26 mouse cellular contexts compared by ENCODE assay signal in genomic region chr9:16307789-16308188, GRCm38 (mm10).
"Had no signal": no experiment of that assay in that cellular context is flagged by ENCODE, and none has a peak within 500 bp of the region (broad histone marks: within the 10 kb centered on the region; RNA-seq: fewer than 3 reads in every experiment).

No protein-coding gene starts in this region.

- H3K4me1 ChIP-seq: liver, embryonic 12.5 days; liver, embryonic 13.5 days; liver, embryonic 15.5 days; lung, embryonic 15.5 days had no signal

- DNase-seq: left cerebral cortex, postnatal 4 days; liver; liver, embryonic 13.5 days; liver, postnatal 0 days; lung, adult 18-20 months; lung, embryonic 14.5 days; lung, postnatal 10 days; lung, postnatal 14 days; lung, postnatal 36 days; lung, postnatal 4 days; midbrain, embryonic 14.5 days had no signal

- H3K36me3 ChIP-seq: limb, embryonic 10.5 days; limb, embryonic 12.5 days; limb, embryonic 13.5 days; limb, embryonic 15.5 days; liver, embryonic 12.5 days; liver, embryonic 13.5 days; liver, embryonic 15.5 days; lung, embryonic 15.5 days; midbrain, embryonic 10.5 days; midbrain, embryonic 12.5 days; midbrain, embryonic 13.5 days; midbrain, embryonic 15.5 days; neural tube, embryonic 12.5 days had no signal

- H3K4me3 ChIP-seq: limb, embryonic 10.5 days; limb, embryonic 12.5 days; limb, embryonic 13.5 days; limb, embryonic 15.5 days; liver, embryonic 12.5 days; liver, embryonic 13.5 days; liver, embryonic 15.5 days; lung, embryonic 15.5 days; megakaryocyte, embryonic 14.5 days; midbrain, embryonic 10.5 days; midbrain, embryonic 12.5 days; midbrain, embryonic 13.5 days; midbrain, embryonic 15.5 days; myocyte; neural tube, embryonic 12.5 days had no signal

- H3K27ac ChIP-seq: limb, embryonic 10.5 days; limb, embryonic 12.5 days; limb, embryonic 13.5 days; limb, embryonic 15.5 days; liver, embryonic 12.5 days; liver, embryonic 13.5 days; liver, embryonic 14.5 days; liver, embryonic 15.5 days; lung, embryonic 15.5 days; midbrain, embryonic 10.5 days; midbrain, embryonic 12.5 days; midbrain, embryonic 13.5 days; midbrain, embryonic 15.5 days; neural tube, embryonic 12.5 days had no signal
